Mouse (Mus musculus) heart, embryonic 11.5 days (tissue): ENCODE data around the gene Dclk1. TPM values are rescaled to one million over a fixed set of nuclear protein-coding genes. Genes with fewer than 3 reads are reported as not detected.

ENCODE experiments used
- ATAC-seq: fragments of 200-750 bp; cut with Nextera tagmentation; replicated peaks from 2 replicates; pipeline ENCODE4 v1.8.0; 2017; ENCODE audit warnings: moderate library complexity; ENCODE audit not compliant: insufficient number of reproducible peaks, low FRiP score, low TSS enrichment
- H3K27ac ChIP-seq: fragments of 300-500 bp; sonication (generic); 2 replicates; pipeline ENCODE4 v1.5.1; 2014; ENCODE audit warnings: mild to moderate bottlenecking, low read depth, low read length
- H3K27me3 ChIP-seq: fragments of 300-500 bp; sonication (generic); 2 replicates; pipeline ENCODE4 v1.6.1; 2014; ENCODE audit warnings: mild to moderate bottlenecking, low read length, mixed read lengths; ENCODE audit not compliant: control insufficient read depth, insufficient read depth
- H3K36me3 ChIP-seq: fragments of 300-500 bp; sonication (generic); 2 replicates; pipeline ENCODE4 v1.6.1; 2014; ENCODE audit warnings: mild to moderate bottlenecking, low read length, moderate library complexity, mixed read lengths; ENCODE audit not compliant: control insufficient read depth, insufficient read depth
- H3K4me1 ChIP-seq: fragments of 300-500 bp; sonication (generic); 2 replicates; pipeline ENCODE4 v1.6.1; 2014; ENCODE audit warnings: low read length; ENCODE audit not compliant: control insufficient read depth, insufficient read depth
- H3K4me2 ChIP-seq: fragments of 300-500 bp; sonication (generic); 2 replicates; pipeline ENCODE4 v1.6.1; 2014; ENCODE audit warnings: mild to moderate bottlenecking, moderate library complexity
- H3K4me3 ChIP-seq: fragments of 300-500 bp; sonication (generic); 2 replicates; pipeline ENCODE4 v1.5.1; 2014; ENCODE audit warnings: low read depth, low read length
- H3K9ac ChIP-seq: fragments of 300-500 bp; sonication (generic); 2 replicates; pipeline ENCODE4 v1.6.1; 2014; ENCODE audit warnings: mild to moderate bottlenecking, low read depth, low read length, moderate library complexity
- H3K9me3 ChIP-seq: fragments of 300-500 bp; sonication (generic); replicated peaks from 2 replicates; pipeline ENCODE4 v1.6.1; 2016; ENCODE audit warnings: low read length; ENCODE audit not compliant: control insufficient read depth
- WGBS: fragments of 180-500 bp; shearing (Covaris S2); extraction: QIAGEN DNeasy Blood & Tissue Kit; methylation state at CpG from one replicate; pipeline ENCODE4 v1.1.7; 2014; ENCODE audit not compliant: insufficient replicate concordance; 5-methylcytosine and 5-hydroxymethylcytosine counted together
- polyA plus RNA-seq: library from polyadenylated mRNA; unstranded; fragments of >200 nt; fragmentation: Nextera tagmentation; extraction: Ambion mirVana; gene quantifications from 2 replicates; pipeline ENCODE4 v1.2.1, GENCODE M21; 2014

Dclk1 gene
- polyA plus RNA-seq, 1 experiment from 2014 or later, result 4.7 TPM

- Histone ChIP-seq H3K27ac (no peak overlapping the region), H3K27me3 (no peaks in the 10 kb centered on the region), H3K4me1 (no peaks in the 10 kb centered on the region), H3K36me3 (no peaks in the 10 kb centered on the region), H3K9me3 (no peaks in the 10 kb centered on the region), H3K4me2 (no peak overlapping the region), H3K9ac (no peak overlapping the region), H3K4me3 (no peak overlapping the region)
- WGBS, result 86% methylated on average over 2 of the region's 2 CpGs
- ATAC-seq, result no peak
Observed at GRCm38 (mm10) chr3:55430022-55430549, 187.9 kb downstream of the Dclk1 start.

GRCm38 (mm10) chr3:55431223-55431622 is 189.1 kb downstream of the Dclk1 start:
- Histone ChIP-seq H3K9ac (no peak overlapping the region), H3K4me1 (no peaks in the 10 kb centered on the region), H3K27me3 (no peaks in the 10 kb centered on the region), H3K27ac (no peak overlapping the region), H3K36me3 (no peaks in the 10 kb centered on the region), H3K4me3 (no peak overlapping the region), H3K4me2 (no peak overlapping the region), H3K9me3 (no peaks in the 10 kb centered on the region)
- no peak for ATAC-seq
- WGBS, result 84% methylated on average over 3 of the region's 3 CpGs

DNA sequence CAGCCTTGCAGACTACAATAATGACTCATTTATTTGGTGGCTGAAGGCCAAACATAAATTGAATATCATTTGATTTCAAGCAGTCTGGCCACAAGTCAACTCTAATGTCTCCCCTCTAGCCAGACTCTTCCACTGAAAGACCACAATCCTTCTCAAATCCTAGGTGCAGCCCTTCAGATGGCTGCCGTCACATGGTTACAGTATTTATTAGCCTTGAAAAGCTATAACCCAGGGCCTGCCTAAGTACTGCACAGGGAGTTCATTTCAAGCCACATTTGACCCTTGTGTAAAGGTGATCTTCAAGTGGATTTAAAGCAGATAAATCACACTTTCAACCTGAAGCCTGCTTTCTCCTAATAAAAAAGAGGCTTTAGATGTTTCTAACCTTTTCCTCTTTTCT is 192.1 kb downstream of the Dclk1 start:
- WGBS, result 97% methylated on average over 1 of the region's 1 CpGs
- H3K9me3 ChIP-seq, result no peaks in the 10 kb centered on the region

DNA sequence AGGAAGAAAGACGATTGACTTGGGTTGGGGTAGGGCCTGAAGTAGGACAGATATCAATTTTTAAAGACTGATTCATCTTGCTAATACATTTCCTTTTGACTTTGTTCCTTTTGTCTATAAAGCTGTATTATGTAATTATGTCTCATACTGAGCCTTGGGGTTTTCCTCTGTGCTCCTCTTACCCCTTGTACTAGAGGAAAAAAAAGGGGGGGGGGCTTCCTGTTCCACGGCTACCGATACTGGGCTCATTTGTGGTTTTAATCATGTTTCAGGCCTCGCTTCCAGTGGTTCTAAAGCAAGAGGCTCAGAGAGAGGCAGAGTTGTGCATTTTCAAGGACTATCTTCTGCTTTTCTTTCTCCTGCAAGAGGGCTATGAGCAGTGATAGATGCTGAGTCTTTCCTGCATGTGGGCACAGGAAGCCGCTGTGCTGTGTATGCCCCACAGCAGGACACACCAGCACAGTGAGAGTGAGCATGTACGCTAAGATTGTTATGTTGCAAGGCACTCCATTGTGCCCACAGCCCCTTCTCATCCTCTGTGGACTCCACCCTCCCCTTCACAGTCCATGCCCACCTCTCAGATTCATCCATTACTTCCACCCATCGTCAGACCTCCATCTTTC is 196.8 kb downstream of the Dclk1 start:
- 71% methylated on average over 7 of the region's 7 CpGs for WGBS
- no peak for ATAC-seq
- H3K4me1 ChIP-seq, result no peaks in the 10 kb centered on the region

More for the DNA sequence above, 192.1 kb downstream of the Dclk1 start:
- Histone ChIP-seq H3K27ac (no peak overlapping the region), H3K4me3 (no peak overlapping the region), H3K9ac (no peak overlapping the region), H3K36me3 (no peaks in the 10 kb centered on the region), H3K4me1 (no peaks in the 10 kb centered on the region), H3K27me3 (no peaks in the 10 kb centered on the region), H3K4me2 (no peak overlapping the region)
- ATAC-seq, result no peak

DNA sequence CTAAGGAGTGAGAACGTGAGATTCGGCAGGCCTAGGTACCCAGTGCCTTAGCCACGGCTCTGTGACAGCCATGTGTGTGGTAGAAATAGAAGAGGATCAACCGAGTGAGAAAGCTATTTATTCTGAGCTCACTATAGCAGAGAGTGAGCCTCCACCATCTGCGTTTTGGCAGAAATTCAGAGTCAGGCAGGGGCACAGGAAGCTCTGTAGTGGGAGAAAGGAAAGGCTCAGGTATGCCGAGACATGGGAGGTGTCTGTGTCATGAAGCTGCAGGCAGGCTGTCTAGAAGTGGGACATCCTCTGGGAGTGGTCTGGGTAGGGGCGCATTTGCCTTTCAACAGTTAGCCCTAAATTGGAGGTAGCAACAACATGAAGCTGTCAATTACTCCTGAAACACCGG is 198.2 kb downstream of the Dclk1 start:
- Histone ChIP-seq H3K27ac (no peak overlapping the region), H3K4me2 (no peak overlapping the region)
- no peak for ATAC-seq

More for the DNA sequence above, 196.8 kb downstream of the Dclk1 start:
- H3K36me3 ChIP-seq, result no peaks in the 10 kb centered on the region
- no peaks in the 10 kb centered on the region for H3K27me3 ChIP-seq
- H3K9ac ChIP-seq, result no peak overlapping the region
- H3K27ac ChIP-seq, result no peak overlapping the region
- H3K9me3 ChIP-seq, result no peaks in the 10 kb centered on the region
- H3K4me3 ChIP-seq, result no peak overlapping the region
- no peak overlapping the region for H3K4me2 ChIP-seq

GRCm38 (mm10) chr3:55442012-55442645 is 200.0 kb downstream of the Dclk1 start:
- H3K27ac ChIP-seq, result no peak overlapping the region
- no peaks in the 10 kb centered on the region for H3K27me3 ChIP-seq
- no peaks in the 10 kb centered on the region for H3K36me3 ChIP-seq
- ATAC-seq, result no peak
- H3K4me3 ChIP-seq, result no peak overlapping the region
- WGBS, result 70% methylated on average over 11 of the region's 11 CpGs
- H3K4me2 ChIP-seq, result no peak overlapping the region
- no peak overlapping the region for H3K9ac ChIP-seq
- H3K4me1 ChIP-seq, result no peaks in the 10 kb centered on the region
- H3K9me3 ChIP-seq, result no peaks in the 10 kb centered on the region

More for the DNA sequence above, 198.2 kb downstream of the Dclk1 start:
- Histone ChIP-seq H3K4me3 (no peak overlapping the region), H3K27me3 (no peaks in the 10 kb centered on the region), H3K9me3 (no peaks in the 10 kb centered on the region), H3K4me1 (no peaks in the 10 kb centered on the region), H3K36me3 (no peaks in the 10 kb centered on the region), H3K9ac (no peak overlapping the region)
- WGBS, result 54% methylated on average over 8 of the region's 8 CpGs

GRCm38 (mm10) chr3:55443271-55443670 is 201.1 kb downstream of the Dclk1 start:
- Histone ChIP-seq H3K36me3 (no peaks in the 10 kb centered on the region), H3K4me1 (no peaks in the 10 kb centered on the region), H3K27me3 (no peaks in the 10 kb centered on the region), H3K9ac (no peak overlapping the region), H3K4me3 (no peak overlapping the region), H3K27ac (no peak overlapping the region), H3K4me2 (no peak overlapping the region), H3K9me3 (no peaks in the 10 kb centered on the region)
- 77% methylated on average over 8 of the region's 8 CpGs for WGBS
- ATAC-seq, result no peak

DNA sequence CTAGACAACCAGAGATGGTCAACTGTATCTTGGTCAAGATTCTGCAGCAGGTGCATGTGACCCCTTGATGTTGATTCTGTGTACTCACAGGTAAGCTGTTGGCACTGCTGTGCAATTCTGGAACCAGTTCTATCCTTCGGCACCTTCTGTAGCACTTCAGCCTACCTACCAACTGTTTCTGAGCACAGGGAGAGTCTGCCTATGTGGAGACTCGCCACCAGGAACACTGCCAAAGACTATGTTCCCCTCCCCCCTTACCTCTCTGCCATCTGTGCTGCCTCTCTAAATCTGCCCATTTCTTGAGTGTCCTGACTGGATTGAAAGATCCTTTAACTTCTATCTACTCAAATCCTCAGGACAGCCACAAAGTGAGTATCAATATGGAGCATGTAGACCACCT is 201.6 kb downstream of the Dclk1 start:
- Histone ChIP-seq H3K36me3 (no peaks in the 10 kb centered on the region), H3K4me1 (no peaks in the 10 kb centered on the region), H3K27me3 (no peaks in the 10 kb centered on the region), H3K27ac (no peak overlapping the region), H3K4me3 (no peak overlapping the region), H3K4me2 (no peak overlapping the region), H3K9ac (no peak overlapping the region), H3K9me3 (no peaks in the 10 kb centered on the region)
- no peak for ATAC-seq
- 80% methylated on average over 2 of the region's 2 CpGs for WGBS

- no peak overlapping the region for H3K4me3 ChIP-seq
- no peaks in the 10 kb centered on the region for H3K27me3 ChIP-seq
- no peak overlapping the region for H3K4me2 ChIP-seq
- H3K4me1 ChIP-seq, result no peaks in the 10 kb centered on the region
- no peaks in the 10 kb centered on the region for H3K36me3 ChIP-seq
- no peaks in the 10 kb centered on the region for H3K9me3 ChIP-seq
- WGBS, result 86% methylated on average over 7 of the region's 7 CpGs
- no peak for ATAC-seq
- H3K9ac ChIP-seq, result no peak overlapping the region
- no peak overlapping the region for H3K27ac ChIP-seq
Observed at GRCm38 (mm10) chr3:55446681-55447080, 204.5 kb downstream of the Dclk1 start.
